Mouse (Mus musculus): ENCODE measurements around the gene Cabin1.

- TF ChIP-seq POLR2A (IDR thresholded peaks at IDR 0.05; ENCODE audit: low read depth, low read length) = no peak
- no peak for TF ChIP-seq CTCF (IDR thresholded peaks at IDR 0.05; ENCODE audit: extremely low read depth, insufficient read length, insufficient replicate concordance, low read depth, low read length)
Observed at GRCm38 (mm10) chr10:75743369-75743768, 20.8 kb downstream of the Cabin1 start.
